Mouse (Mus musculus) neural tube, embryonic 14.5 days (tissue): ENCODE measurements at regions not wholly inside any gene's neighbourhood (a gene's known extent, or its start where the extent isn't known, plus 50 kb on each side); places are given as distances from the start of the nearest gene placed in this dataset.

Experiments
- ATAC-seq: fragments of 200-750 bp; cut with Nextera tagmentation; 2 replicates; pipeline ENCODE4 v1.8.0; 2017; ENCODE audit warnings: low read depth, mild to moderate bottlenecking, moderate TSS enrichment, moderate library complexity
- H3K27ac ChIP-seq: fragments of 300-500 bp; sonication (generic); 2 replicates; pipeline ENCODE4 v1.5.1; 2014; ENCODE audit warnings: low read depth, mild to moderate bottlenecking, control low read depth, low read length, moderate library complexity, mixed read lengths
- H3K27me3 ChIP-seq: fragments of 300-500 bp; sonication (generic); 2 replicates; pipeline ENCODE4 v1.6.1; 2014; ENCODE audit warnings: low read length; ENCODE audit not compliant: control insufficient read depth, insufficient read depth
- H3K36me3 ChIP-seq: fragments of 300-500 bp; sonication (generic); 2 replicates; pipeline ENCODE4 v1.6.1; 2014; ENCODE audit warnings: low read length, mixed read lengths; ENCODE audit not compliant: control insufficient read depth, insufficient read depth
- H3K4me1 ChIP-seq: fragments of 300-500 bp; sonication (generic); 2 replicates; pipeline ENCODE4 v1.6.1; 2014; ENCODE audit warnings: low read length; ENCODE audit not compliant: control insufficient read depth, insufficient read depth
- H3K4me2 ChIP-seq: fragments of 300-500 bp; sonication (generic); 2 replicates; pipeline ENCODE4 v1.6.1; 2014; ENCODE audit warnings: mild to moderate bottlenecking, low read depth, low read length, control low read depth
- H3K4me3 ChIP-seq: fragments of 300-500 bp; sonication (generic); 2 replicates; pipeline ENCODE4 v1.5.1; 2014; ENCODE audit warnings: low read depth, low read length, control low read depth, mixed read lengths
- H3K9ac ChIP-seq: fragments of 300-500 bp; sonication (generic); replicated peaks from 2 replicates; pipeline ENCODE4 v1.6.1; 2014; ENCODE audit warnings: low read depth, mild to moderate bottlenecking, control low read depth, low read length, mixed read lengths
- H3K9me3 ChIP-seq: fragments of 300-500 bp; sonication (generic); 2 replicates; pipeline ENCODE4 v1.6.1; 2016; ENCODE audit warnings: low read length; ENCODE audit not compliant: control insufficient read depth
- WGBS: fragments of 180-500 bp; shearing (Covaris S2); extraction: QIAGEN DNeasy Blood & Tissue Kit; methylation state at CpG from one replicate; pipeline ENCODE4 v1.1.7; 2014; 5-methylcytosine and 5-hydroxymethylcytosine counted together

GRCm38 (mm10) chr8:128242465-128243251 lies 115.7 kb upstream of the Nrp1 start:
- ATAC-seq = no peak
- no peaks in the 10 kb centered on the region for H3K27me3 ChIP-seq
- no peak overlapping the region for H3K4me3 ChIP-seq
- no peaks in the 10 kb centered on the region for H3K9me3 ChIP-seq
- H3K27ac ChIP-seq = no peak overlapping the region
- no peaks in the 10 kb centered on the region for H3K36me3 ChIP-seq
- no peak overlapping the region for H3K4me2 ChIP-seq
- WGBS = 94% methylated on average over 3 of the region's 3 CpGs
- H3K4me1 ChIP-seq = no peaks in the 10 kb centered on the region
- no peak overlapping the region for H3K9ac ChIP-seq

- no peak for ATAC-seq
- Histone ChIP-seq H3K9me3 (no peaks in the 10 kb centered on the region), H3K36me3 (no peaks in the 10 kb centered on the region), H3K4me2 (no peak overlapping the region), H3K4me3 (no peak overlapping the region), H3K4me1 (no peaks in the 10 kb centered on the region), H3K27ac (no peak overlapping the region), H3K27me3 (no peaks in the 10 kb centered on the region), H3K9ac (no peak overlapping the region)
- 67% methylated on average over 2 of the region's 2 CpGs for WGBS
Measured at GRCm38 (mm10) chr8:128251723-128252122, 106.7 kb upstream of the Nrp1 start.

- 83% methylated on average over 3 of the region's 3 CpGs for WGBS
- no peak for ATAC-seq
Measured at GRCm38 (mm10) chr8:128260836-128261235, 97.6 kb upstream of the Nrp1 start.

GRCm38 (mm10) chr8:128261367-128261766 lies 97.0 kb upstream of the Nrp1 start:
- no peaks in the 10 kb centered on the region for H3K27me3 ChIP-seq
- no peak overlapping the region for H3K27ac ChIP-seq
- no peak overlapping the region for H3K9ac ChIP-seq
- H3K9me3 ChIP-seq = no peaks in the 10 kb centered on the region
- 89% methylated on average over 3 of the region's 3 CpGs for WGBS
- no peak overlapping the region for H3K4me2 ChIP-seq
- ATAC-seq = no peak
- H3K36me3 ChIP-seq = no peaks in the 10 kb centered on the region
- H3K4me3 ChIP-seq = no peak overlapping the region
- 0 out of 2 replicates have a peak, but pooled peaks cover 7% of the 10 kb centered on the region for H3K4me1 ChIP-seq

More at GRCm38 (mm10) chr8:128260836-128261235, 97.6 kb upstream of the Nrp1 start:
- Histone ChIP-seq H3K9ac (no peak overlapping the region), H3K27me3 (no peaks in the 10 kb centered on the region), H3K4me3 (no peak overlapping the region), H3K36me3 (no peaks in the 10 kb centered on the region), H3K4me1 (0 out of 2 replicates have a peak, but pooled peaks cover 7% of the 10 kb centered on the region), H3K4me2 (no peak overlapping the region), H3K9me3 (no peaks in the 10 kb centered on the region), H3K27ac (no peak overlapping the region)

GRCm38 (mm10) chr8:128263251-128263947 lies 95.0 kb upstream of the Nrp1 start:
- no peaks in the 10 kb centered on the region for H3K36me3 ChIP-seq
- no peak overlapping the region for H3K27ac ChIP-seq
- H3K4me2 ChIP-seq = no peak overlapping the region
- H3K27me3 ChIP-seq = no peaks in the 10 kb centered on the region
- no peak overlapping the region for H3K9ac ChIP-seq
- WGBS = 9% methylated on average over 9 of the region's 9 CpGs
- no peak overlapping the region for H3K4me3 ChIP-seq
- ATAC-seq = peak; percentile 77
- H3K9me3 ChIP-seq = no peaks in the 10 kb centered on the region
- peaks cover 7% of the 10 kb centered on the region; the same call in 1 of the 2 replicates for H3K4me1 ChIP-seq

GRCm38 (mm10) chr8:128267261-128267660 lies 91.1 kb upstream of the Nrp1 start:
- Histone ChIP-seq H3K9ac (no peak overlapping the region), H3K27ac (no peak overlapping the region), H3K4me2 (no peak overlapping the region), H3K4me1 (peaks cover 7% of the 10 kb centered on the region; the same call in 1 of the 2 replicates), H3K4me3 (no peak overlapping the region), H3K36me3 (no peaks in the 10 kb centered on the region), H3K9me3 (no peaks in the 10 kb centered on the region), H3K27me3 (no peaks in the 10 kb centered on the region)
- no peak for ATAC-seq
- WGBS = 49% methylated on average over 4 of the region's 4 CpGs

- ATAC-seq = no peak
- H3K36me3 ChIP-seq = no peaks in the 10 kb centered on the region
- 82% methylated on average over 3 of the region's 3 CpGs for WGBS
- peaks cover 7% of the 10 kb centered on the region; the same call in 1 of the 2 replicates for H3K4me1 ChIP-seq
- no peak overlapping the region for H3K27ac ChIP-seq
- no peaks in the 10 kb centered on the region for H3K27me3 ChIP-seq
- H3K4me2 ChIP-seq = no peak overlapping the region
- no peak overlapping the region for H3K9ac ChIP-seq
- H3K9me3 ChIP-seq = no peaks in the 10 kb centered on the region
- no peak overlapping the region for H3K4me3 ChIP-seq
Measured at GRCm38 (mm10) chr8:128268010-128268409, 90.4 kb upstream of the Nrp1 start.

- Histone ChIP-seq H3K9ac (no peak overlapping the region), H3K36me3 (no peaks in the 10 kb centered on the region), H3K4me3 (no peak overlapping the region), H3K4me2 (no peak overlapping the region), H3K27ac (no peak overlapping the region), H3K27me3 (no peaks in the 10 kb centered on the region), H3K9me3 (no peaks in the 10 kb centered on the region), H3K4me1 (no peaks in the 10 kb centered on the region; the same call in 1 of the 2 replicates)
- WGBS = 91% methylated on average over 1 of the region's 1 CpGs
- no peak for ATAC-seq
Measured at GRCm38 (mm10) chr8:128269546-128269945, 88.9 kb upstream of the Nrp1 start.

GRCm38 (mm10) chr8:128272866-128273344 lies 85.5 kb upstream of the Nrp1 start:
- no peaks in the 10 kb centered on the region for H3K4me1 ChIP-seq
- 28% methylated on average over 3 of the region's 3 CpGs for WGBS
- H3K36me3 ChIP-seq = no peaks in the 10 kb centered on the region
- no peaks in the 10 kb centered on the region for H3K27me3 ChIP-seq
- no peak overlapping the region for H3K27ac ChIP-seq
- no peak overlapping the region for H3K4me3 ChIP-seq
- H3K9me3 ChIP-seq = no peaks in the 10 kb centered on the region
- H3K4me2 ChIP-seq = no peak overlapping the region
- no peak for ATAC-seq
- H3K9ac ChIP-seq = no peak overlapping the region
